Mouse (Mus musculus): ENCODE results near the gene Limd2.

DNA sequence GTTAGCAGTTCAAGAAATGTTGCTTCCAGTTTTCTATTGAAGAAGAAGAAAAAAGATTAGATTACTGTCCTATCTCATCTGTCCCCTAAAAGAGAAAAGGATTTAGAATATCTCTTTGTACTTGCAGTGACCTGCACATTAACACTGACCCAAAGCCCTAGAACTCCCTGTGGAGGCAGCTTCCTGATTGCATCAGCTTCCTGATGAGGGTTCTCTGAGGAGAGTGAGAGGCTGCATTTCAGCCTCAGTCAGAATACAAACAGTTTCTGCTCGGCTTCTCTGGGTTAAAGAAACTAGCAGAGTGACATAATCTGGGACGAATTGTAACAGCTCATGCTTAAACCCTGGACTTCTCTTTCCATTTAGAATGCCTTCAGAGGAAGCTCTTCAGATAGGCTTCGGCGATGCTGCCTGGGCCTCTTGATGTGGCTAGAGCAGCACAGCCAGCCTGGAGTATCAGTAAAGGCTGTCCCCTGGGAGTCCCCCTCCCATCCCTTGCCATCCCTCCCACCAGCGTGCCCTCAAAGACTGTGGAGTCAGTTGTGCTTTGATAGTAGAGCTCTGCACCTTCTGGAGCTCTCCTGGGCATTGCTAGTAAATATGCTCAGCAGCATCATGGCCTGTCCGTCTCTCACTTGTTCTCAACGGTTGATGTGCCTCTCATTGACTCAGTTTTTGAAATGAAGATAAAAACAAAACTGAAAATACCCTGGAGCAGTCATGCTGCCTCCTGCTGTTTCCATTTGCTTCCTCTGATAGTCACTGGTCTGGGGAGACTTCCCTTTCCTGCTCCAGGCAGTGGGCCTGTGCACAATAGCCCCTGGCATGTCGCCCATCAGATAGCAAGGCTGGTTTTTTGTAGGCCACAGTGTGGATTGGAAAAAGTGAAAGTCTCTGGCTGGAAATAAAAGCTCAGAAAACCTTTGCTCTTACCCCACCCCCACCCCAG, 25.8 kb downstream of the Limd2 start:
- no peak for TF ChIP-seq POLR2A (IDR thresholded peaks at IDR 0.05; ENCODE audit: borderline replicate concordance, insufficient read depth, low read length)
- no peak for TF ChIP-seq CTCF (IDR thresholded peaks at IDR 0.05; ENCODE audit: borderline replicate concordance, insufficient read depth, low read depth, low read length)
